Mouse (Mus musculus): ENCODE results near the gene Cog6. TPM values are rescaled to one million over a fixed set of nuclear protein-coding genes. Genes with fewer than 3 reads are reported as not detected.

The Cog6 gene
- total and polyA plus RNA-seq, 3 experiments, result 15.6 to 25.8 (median 18.4) TPM

DNA sequence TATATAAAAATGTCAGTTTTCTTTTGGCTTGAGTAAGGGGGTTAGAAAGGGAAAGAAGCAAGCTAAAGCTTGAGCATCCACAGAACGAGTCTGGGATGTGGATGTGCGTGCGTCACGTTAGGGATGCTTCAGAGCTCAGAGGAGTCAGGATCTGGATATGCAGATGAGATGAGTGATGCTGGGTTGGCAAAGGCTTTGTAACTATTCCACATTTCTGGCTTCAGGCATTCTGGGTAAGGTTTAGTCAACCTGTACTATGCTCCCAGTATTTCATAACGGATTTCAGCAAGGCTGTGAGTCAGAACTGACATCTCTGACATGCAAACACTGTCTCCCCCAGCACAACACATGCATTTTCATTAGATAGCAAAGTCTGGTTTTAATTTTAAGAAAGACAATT lies 20.4 kb downstream of the Cog6 start:
- H3K27me3 ChIP-seq (replicated peaks), result no peaks in the 10 kb centered on the region
- in situ Hi-C loops (cut with MboI; ENCODE audit: low pct_ligation_motif_present, low pct_unique_long_range_greater_than_20kb, low sequenced_read_pairs) (no loop called here), dilution Hi-C loops (cut with MboI; ENCODE audit: extremely low pct_ligation_motif_present, extremely low pct_unique_long_range_greater_than_20kb, low sequenced_read_pairs) (no loop called here)
- DNase-seq (ENCODE audit: extremely low read depth), result no peak
- H3K4me2 ChIP-seq (ENCODE audit: insufficient read depth, low read depth, poor library complexity, severe bottlenecking), result no peak overlapping the region
- H3K9ac ChIP-seq (ENCODE audit: insufficient read depth, low read depth), result no peak overlapping the region
- no peaks in the 10 kb centered on the region for H3K4me1 ChIP-seq (ENCODE audit: control insufficient read depth in 1 of 2, insufficient read depth in 2 of 2)
- H3K4me3 ChIP-seq (replicated peaks in 1 of 3; ENCODE audit: low read depth in 2 of 3, low read length in 2 of 3, poor library complexity in 1 of 3), result no peak overlapping the region
- TF ChIP-seq TBP (conservative IDR thresholded peaks at IDR 0.05; ENCODE audit: low read depth, low read length) (no peak), RAD21 (IDR thresholded peaks at IDR 0.05; ENCODE audit: low read depth, low read length) (no peak), E2F4 (IDR thresholded peaks at IDR 0.05; ENCODE audit: insufficient replicate concordance, low read depth, low read length) (no peak), MAX (IDR thresholded peaks at IDR 0.05; ENCODE audit: low read length) (no peak), USF2 (conservative IDR thresholded peaks at IDR 0.05; ENCODE audit: low read depth, low read length) (no peak), MXI1 (IDR thresholded peaks at IDR 0.05; ENCODE audit: low read depth, low read length) (no peak), USF1 (IDR thresholded peaks at IDR 0.05; ENCODE audit: low read depth, low read length) (no peak), SMC3 (IDR thresholded peaks at IDR 0.05; ENCODE audit: low read depth, low read length) (no peak), KAT2A (IDR thresholded peaks at IDR 0.05; ENCODE audit: insufficient replicate concordance, low read length) (no peak), HCFC1 (IDR thresholded peaks at IDR 0.05; ENCODE audit: low read depth, low read length) (no peak), NRF1 (IDR thresholded peaks at IDR 0.05; ENCODE audit: low read depth, low read length) (no peak), CTCF (conservative IDR thresholded peaks at IDR 0.05 in 1 of 2, IDR thresholded peaks at IDR 0.05 in 1 of 2; ENCODE audit: low read depth in 2 of 2, low read length in 2 of 2) (no peak), MEF2A (IDR thresholded peaks at IDR 0.05; ENCODE audit: borderline replicate concordance, low read depth, low read length) (no peak), POLR2A (IDR thresholded peaks at IDR 0.05; ENCODE audit: low read depth, low read length) (no peak), POLR2AphosphoS2 (IDR thresholded peaks at IDR 0.05; ENCODE audit: low read depth, low read length) (no peak), ZC3H11A (IDR thresholded peaks at IDR 0.05; ENCODE audit: low read depth, low read length) (no peak)
- H3K79me2 ChIP-seq (replicated peaks; ENCODE audit: control insufficient read depth, extremely low read depth, insufficient read depth, poor library complexity, severe bottlenecking), result no peaks in the 10 kb centered on the region
- no peak overlapping the region for H3K27ac ChIP-seq (ENCODE audit: insufficient read depth, low read depth)
- H3K9me3 ChIP-seq (replicated peaks; ENCODE audit: low read length), result no peaks in the 10 kb centered on the region
- H3K36me3 ChIP-seq (replicated peaks in 1 of 2; ENCODE audit: control insufficient read depth in 1 of 2, insufficient read depth in 1 of 2, low read length in 1 of 2), result peaks cover 57 to 78% of the 10 kb centered on the region in 2 experiments

DNA sequence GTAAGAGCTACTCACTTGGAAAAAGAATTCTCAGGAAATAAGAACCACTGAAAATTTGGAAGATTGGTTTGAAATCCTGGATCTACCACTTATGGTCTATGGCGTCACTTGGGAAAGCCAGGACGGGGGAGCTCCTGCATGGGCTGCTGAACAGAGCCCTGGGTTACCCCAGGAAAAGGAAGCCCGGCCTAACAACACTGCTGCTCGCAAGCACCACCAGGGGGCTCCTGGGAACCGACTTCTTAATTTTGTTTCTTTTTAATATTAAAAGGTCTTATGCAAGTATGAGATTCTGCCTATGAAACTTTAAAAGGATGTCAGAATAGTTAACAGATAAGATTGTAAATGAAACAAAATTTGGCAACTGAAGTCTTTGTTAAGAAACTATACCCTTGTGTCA lies 22.4 kb downstream of the Cog6 start:
- dilution Hi-C loops (cut with MboI; ENCODE audit: extremely low pct_ligation_motif_present, extremely low pct_unique_long_range_greater_than_20kb, low sequenced_read_pairs) (no loop called here), in situ Hi-C loops (cut with MboI; ENCODE audit: low pct_ligation_motif_present, low pct_unique_long_range_greater_than_20kb, low sequenced_read_pairs) (no loop called here)
- no peaks in the 10 kb centered on the region for H3K27me3 ChIP-seq (replicated peaks)
- no peak for DNase-seq (ENCODE audit: extremely low read depth)
- TF ChIP-seq MAZ (IDR thresholded peaks at IDR 0.05; ENCODE audit: low read depth, low read length) (no peak), TBP (conservative IDR thresholded peaks at IDR 0.05; ENCODE audit: low read depth, low read length) (no peak), KAT2A (IDR thresholded peaks at IDR 0.05; ENCODE audit: insufficient replicate concordance, low read length) (no peak), USF2 (conservative IDR thresholded peaks at IDR 0.05; ENCODE audit: low read depth, low read length) (no peak), JUN (IDR thresholded peaks at IDR 0.05; ENCODE audit: insufficient read depth, low read depth, low read length) (no peak), NRF1 (IDR thresholded peaks at IDR 0.05; ENCODE audit: low read depth, low read length) (no peak), EP300 (IDR thresholded peaks at IDR 0.05; ENCODE audit: low read length) (no peak), ELF1 (IDR thresholded peaks at IDR 0.05; ENCODE audit: low read depth, low read length) (no peak), SMC3 (IDR thresholded peaks at IDR 0.05; ENCODE audit: low read depth, low read length) (peak; percentile 28; the same call in 1 of the 2 replicates), RCOR1 (conservative IDR thresholded peaks at IDR 0.05; ENCODE audit: low read depth, low read length) (no peak), CTCF (conservative IDR thresholded peaks at IDR 0.05 in 1 of 2, IDR thresholded peaks at IDR 0.05 in 1 of 2; ENCODE audit: low read depth in 2 of 2, low read length in 2 of 2) (peak in 1 of 2 experiments; percentile 43; a peak in 2 of 4 replicates), ZC3H11A (IDR thresholded peaks at IDR 0.05; ENCODE audit: low read depth, low read length) (no peak), ZKSCAN1 (IDR thresholded peaks at IDR 0.05; ENCODE audit: borderline replicate concordance, low read depth, low read length) (no peak), CHD2 (IDR thresholded peaks at IDR 0.05; ENCODE audit: low read length) (no peak), RAD21 (IDR thresholded peaks at IDR 0.05; ENCODE audit: low read depth, low read length) (no peak; the same call in 1 of the 2 replicates), NELFE (IDR thresholded peaks at IDR 0.05; ENCODE audit: low read depth, low read length) (no peak), ZMIZ1 (IDR thresholded peaks at IDR 0.05; ENCODE audit: low read depth, low read length) (no peak)
- H3K27ac ChIP-seq (ENCODE audit: insufficient read depth, low read depth), result no peak overlapping the region
- no peaks in the 10 kb centered on the region for H3K79me2 ChIP-seq (replicated peaks; ENCODE audit: control insufficient read depth, extremely low read depth, insufficient read depth, poor library complexity, severe bottlenecking)
- no peak overlapping the region for H3K4me3 ChIP-seq (replicated peaks in 1 of 3; ENCODE audit: low read depth in 2 of 3, low read length in 2 of 3, poor library complexity in 1 of 3)
- H3K4me2 ChIP-seq (ENCODE audit: insufficient read depth, low read depth, poor library complexity, severe bottlenecking), result no peak overlapping the region
- no peaks in the 10 kb centered on the region for H3K9me3 ChIP-seq (replicated peaks; ENCODE audit: low read length)
- peaks cover 57 to 75% of the 10 kb centered on the region in 2 experiments for H3K36me3 ChIP-seq (replicated peaks in 1 of 2; ENCODE audit: control insufficient read depth in 1 of 2, insufficient read depth in 1 of 2, low read length in 1 of 2)
- no peaks in the 10 kb centered on the region for H3K4me1 ChIP-seq (ENCODE audit: control insufficient read depth in 1 of 2, insufficient read depth in 2 of 2)
- no peak overlapping the region for H3K9ac ChIP-seq (ENCODE audit: insufficient read depth, low read depth)

All from CH12.LX (cell line).